Mouse (Mus musculus): Measurements from ENCODE around the gene Ccdc96. TPM values are rescaled to one million over a fixed set of nuclear protein-coding genes. Genes with fewer than 3 reads are reported as not detected.
A peak's percentile ranks its signal among the peaks of the same experiment; 100 is the strongest.

Ccdc96 gene
- 0.05 and 0.39 TPM in 2 replicates for total RNA-seq (2017)

DNA sequence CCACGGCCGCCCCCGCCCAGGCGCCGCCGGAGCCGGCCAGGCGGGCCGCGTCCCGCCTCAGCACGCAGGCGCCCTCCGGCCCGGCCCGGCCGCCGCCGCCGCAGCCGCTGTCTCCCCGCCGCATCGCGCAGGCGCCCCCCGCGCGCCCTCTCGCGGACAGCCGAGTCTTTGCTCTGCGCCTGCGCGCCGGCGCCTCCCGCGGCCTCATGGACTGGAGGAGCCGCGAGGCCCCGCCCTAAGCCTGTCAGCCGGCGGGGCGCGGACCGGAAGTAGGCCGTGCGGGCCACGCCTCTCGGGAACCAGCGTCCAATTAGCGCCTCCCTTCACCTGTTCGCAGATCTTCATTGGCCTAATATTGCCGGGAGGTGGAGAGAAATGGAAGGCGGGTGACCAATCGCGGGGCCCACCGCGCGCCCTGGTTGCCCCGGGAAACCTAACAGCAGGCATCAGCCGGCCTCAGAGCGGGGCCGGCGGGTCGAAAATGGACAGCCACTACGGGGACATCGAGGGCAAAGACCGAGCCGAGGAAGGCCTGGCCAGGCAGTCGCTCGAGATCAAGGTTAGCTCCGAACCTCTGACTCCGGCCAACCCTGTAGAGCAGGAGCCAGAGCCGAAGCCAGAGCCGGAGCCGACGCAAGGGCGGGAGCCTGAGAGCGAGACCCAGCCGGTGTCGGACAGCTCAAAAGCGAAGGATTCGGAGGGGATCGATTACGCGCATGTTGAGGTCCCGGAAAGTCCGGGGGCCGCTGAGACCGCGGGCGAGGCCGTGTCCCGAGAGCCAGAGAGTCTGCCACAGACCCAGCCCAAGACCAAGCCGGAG is at the start of gene Ccdc96, which contains the start of gene Tada2b:
TSS of gene Ccdc96 (plus strand) at position 418 of the 820 bp plus-strand sequence.
TSS of gene Tada2b (minus strand) at position 115 of the 820 bp plus-strand sequence.
- ATAC-seq (replicated peaks; ENCODE audit: low read depth, poor library complexity, severe bottlenecking): peak; percentile 91

DNA sequence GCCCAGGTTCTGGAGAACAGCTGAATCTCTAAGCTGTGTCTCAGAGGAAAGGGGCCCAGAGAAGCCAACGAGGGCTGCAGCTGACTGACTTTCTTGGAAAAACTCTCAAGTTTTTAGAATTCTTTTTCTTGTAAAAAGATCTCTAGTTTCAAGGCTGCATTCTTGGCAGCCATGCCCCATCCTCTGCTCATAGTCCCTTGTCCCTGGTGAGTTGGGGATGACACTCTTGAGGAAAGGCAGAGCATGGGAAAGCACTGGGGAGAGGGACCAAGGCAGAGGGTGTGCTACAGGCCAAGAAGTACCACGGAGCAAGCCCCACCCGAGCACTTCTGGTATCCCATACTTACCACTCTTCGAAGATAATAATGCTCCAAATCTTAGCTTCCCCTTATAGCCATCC is 47.5 kb upstream of the Ccdc96 start:
- no peak for ATAC-seq (replicated peaks; ENCODE audit: low read depth, poor library complexity, severe bottlenecking)

DNA sequence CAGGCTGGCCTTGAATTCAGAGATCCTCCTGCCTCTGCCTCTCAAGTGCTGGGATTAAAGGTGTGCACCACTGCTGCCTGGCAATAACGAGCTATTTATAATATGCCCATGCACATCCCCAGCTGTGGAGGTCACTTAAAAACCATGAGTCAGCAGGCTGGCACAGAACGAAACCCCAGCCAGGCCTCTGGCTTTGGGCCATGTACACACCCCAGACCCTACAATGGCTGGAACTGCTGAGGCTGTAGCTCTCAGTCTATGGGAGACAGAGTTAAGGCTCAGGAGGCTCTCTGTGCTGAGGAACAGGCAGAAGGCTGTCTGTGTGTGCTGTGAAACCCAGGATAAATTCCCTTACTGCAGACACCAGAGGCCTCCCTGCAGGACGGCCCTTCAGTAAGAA is 43.6 kb upstream of the Ccdc96 start:
- no peak for ATAC-seq (replicated peaks; ENCODE audit: low read depth, poor library complexity, severe bottlenecking)

DNA sequence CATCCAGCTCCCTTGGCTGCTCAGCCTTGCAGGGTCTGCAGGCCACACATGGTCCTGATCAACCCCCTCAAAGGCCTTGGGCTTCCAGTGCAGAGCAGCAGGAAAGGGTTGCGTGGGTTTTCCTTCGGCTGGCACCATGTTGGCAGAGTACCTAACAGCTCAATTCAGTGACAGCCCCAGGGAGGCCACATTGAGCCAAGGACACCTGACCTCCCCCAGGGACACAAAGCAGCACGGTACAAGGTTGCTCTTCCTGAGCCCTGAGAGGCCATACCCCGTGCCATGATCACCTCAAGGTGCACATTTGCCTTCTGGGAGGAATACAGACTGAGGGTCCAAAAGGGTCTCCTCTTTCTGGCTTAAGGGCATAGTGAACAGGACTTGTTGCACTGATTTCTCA is 39.8 kb upstream of the Ccdc96 start:
- no peak for ATAC-seq (replicated peaks; ENCODE audit: low read depth, poor library complexity, severe bottlenecking)

DNA sequence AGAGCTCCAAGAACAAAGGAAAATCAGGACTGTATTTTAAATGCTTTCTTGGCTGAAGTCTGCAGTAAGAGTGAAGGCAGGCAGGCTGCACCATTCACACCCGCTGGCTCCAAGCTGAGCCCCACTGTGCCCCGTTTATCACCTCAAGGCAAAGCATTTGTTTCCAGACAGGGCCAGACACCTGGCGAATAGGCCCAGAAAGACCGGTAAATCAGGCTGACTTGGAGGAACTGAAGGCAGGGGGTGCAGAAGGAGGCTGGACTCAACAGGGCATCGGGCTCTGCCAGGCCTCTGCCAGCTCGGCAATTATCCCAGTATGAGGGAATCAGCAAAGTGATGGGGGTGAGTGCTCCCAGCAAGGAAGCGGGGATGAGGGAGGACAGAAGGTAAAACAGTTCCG is 39.4 kb upstream of the Ccdc96 start:
- no peak for ATAC-seq (replicated peaks; ENCODE audit: low read depth, poor library complexity, severe bottlenecking)

DNA sequence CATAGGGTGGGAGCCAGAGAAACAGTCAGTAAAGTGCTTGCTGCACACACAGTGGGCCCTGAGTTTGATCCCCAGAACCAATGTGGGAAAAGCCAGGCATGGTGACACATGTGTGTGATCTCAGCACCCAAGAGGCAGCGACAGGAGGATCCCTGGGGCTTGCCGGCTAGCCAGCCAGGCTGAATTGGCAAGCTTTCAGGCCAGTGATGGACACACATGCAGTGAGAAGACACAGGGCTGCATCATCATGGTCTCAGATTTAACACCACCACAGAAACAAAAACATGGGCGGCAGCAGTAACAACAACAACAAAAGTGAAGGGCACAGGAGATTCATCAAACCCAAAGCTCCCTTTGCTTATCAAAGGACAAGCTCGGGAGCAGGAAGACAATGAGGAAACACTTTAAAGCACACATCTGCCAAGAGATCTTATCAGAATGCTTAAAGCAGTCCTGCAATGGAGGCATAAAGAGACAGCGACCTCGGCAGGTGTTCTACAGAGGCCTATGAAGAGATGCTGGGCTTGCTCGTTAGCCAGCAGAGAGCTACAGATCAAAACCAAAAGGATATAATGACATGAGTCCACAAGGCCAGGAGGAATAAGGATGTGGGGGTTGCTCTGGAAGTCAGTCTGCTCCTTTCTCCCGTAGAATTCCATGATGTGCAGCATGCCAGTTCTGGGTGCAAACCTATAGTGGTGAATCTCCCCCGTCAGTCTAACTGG is 38.1 kb upstream of the Ccdc96 start:
- no peak for ATAC-seq (replicated peaks; ENCODE audit: low read depth, poor library complexity, severe bottlenecking)

DNA sequence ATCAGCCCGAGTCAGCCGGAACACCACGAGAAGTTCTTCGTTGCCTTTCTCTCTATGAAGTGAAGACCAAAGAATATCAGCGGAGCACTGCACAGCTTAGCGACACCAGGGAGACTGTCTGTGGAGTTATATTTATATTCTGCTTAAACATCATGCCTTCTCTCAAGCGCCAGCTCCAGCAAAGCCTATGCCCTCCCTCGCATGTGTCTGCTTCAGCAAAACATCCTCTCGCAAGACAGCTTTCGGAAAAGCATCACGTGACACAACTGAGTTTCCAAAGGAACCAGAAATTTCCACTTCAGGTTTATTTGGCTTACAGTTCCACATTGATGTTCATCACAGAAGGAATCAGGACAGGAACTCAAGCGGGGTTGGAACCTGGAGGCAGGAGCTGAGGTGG is 36.5 kb upstream of the Ccdc96 start:
- no peak for ATAC-seq (replicated peaks; ENCODE audit: low read depth, poor library complexity, severe bottlenecking)

DNA sequence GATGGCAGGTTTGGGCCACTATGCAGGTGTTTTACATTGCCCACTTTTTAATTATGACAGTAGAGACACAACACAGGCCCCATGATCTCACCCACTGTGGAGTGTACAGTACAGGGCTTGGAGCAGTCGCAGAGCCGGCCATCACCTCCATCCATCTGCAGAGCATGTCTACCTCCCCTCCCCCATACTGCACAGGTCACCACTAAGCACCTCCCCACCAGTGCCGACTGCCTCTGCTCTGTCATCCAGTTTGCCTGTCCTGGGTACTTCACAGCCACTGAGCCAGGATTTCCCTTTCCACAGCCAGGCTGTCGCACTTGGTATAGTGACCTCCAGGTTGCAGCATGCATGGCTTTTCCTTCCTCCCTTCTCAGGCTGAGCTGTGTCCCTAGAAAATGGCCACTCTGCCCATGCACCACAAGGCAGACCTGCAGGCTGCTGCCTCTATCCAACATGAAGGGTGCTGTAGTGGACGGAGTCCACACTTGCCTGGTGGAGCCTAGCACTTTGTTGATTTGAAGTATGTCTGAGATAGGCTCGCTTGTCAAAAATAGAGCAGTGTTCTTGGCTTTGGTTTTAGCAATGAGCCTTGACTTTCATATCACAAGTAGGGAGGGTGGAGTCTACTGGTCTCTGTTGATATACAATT is 34.6 kb upstream of the Ccdc96 start:
- no peak for ATAC-seq (replicated peaks; ENCODE audit: low read depth, poor library complexity, severe bottlenecking)

DNA sequence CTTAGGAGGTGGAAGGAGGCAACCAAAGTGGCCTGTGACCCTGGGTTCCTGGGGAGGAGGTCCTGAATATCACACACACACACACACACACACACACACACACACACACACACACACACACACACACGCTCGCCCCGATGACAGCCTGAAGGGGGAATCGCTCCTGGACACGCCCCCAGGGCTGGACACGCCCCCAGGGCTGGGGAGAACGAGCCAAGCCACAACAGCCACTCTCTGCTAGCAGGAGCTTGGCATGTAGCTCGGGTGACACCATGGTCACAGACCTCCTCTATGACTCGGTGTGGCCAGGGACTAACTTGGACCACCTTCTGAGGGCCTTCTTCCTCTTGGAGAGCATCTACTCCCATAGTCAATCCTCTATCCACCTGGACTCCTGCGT is 33.3 kb upstream of the Ccdc96 start:
- peak; percentile 66 for ATAC-seq (replicated peaks; ENCODE audit: low read depth, poor library complexity, severe bottlenecking)

DNA sequence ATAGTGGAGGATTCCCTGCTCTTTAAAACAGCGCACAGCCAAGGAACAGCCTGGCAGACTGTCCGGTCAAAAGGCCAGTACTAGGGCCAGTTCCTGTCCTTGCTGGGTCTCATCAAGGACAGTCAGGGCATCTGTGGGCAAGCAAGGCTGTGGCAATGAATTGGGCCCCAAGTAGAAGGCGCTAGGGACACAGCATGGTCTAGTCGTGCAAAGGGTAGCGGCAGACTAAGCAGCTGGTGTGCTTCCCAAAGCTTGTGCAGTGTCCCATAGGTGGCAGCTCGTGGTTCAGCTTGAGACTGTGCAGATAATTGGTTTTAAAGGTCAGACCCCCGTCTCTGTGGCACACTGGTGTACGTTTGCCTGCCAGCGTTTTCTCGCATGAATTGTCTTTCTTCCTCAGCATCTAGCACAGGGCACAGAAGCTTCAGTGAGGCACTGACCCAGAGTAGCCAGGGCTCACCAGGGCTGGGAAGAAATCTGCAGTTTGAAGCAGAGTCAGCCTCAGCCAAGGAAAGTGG is 32.5 kb upstream of the Ccdc96 start:
- ATAC-seq (replicated peaks; ENCODE audit: low read depth, poor library complexity, severe bottlenecking): no peak

DNA sequence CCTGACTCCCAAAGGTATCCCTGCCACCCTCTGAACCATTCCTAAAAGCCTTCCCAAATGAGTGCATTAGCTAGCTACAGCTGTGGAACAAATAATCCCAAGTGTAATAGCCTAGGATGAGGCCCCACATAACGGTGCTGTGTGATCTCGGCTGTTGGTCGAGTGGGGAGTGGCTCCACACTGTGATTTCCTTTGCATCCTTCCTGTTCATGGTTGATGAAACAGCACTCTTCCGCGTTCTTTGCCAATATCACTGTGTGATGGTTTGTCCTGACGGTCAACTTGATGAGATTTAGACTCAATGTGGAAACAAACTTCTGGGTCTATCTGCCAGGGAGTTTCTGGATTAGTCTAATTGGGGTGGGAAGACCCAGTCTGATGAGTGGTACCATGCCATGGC is 31.6 kb upstream of the Ccdc96 start:
- ATAC-seq (replicated peaks; ENCODE audit: low read depth, poor library complexity, severe bottlenecking): no peak

DNA sequence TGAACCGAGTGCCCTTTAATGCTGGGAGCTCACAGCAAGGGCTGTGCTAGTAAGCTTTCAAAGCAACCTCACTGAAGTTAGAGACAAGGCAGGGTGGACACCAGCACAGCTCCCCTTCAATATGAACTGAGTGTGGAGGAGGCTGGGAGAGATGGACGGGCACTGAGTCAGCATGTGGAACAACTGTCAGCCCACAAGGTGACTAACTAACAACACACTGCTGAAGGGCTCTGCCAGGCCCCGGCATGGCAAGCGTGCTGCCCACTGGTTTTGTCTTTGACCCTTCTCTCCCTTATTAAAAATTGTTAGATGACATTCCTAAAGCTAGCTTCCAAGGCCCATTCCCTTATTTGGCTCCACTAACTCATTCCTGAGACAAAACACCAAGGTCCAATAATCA is 26.7 kb upstream of the Ccdc96 start:
- no peak for ATAC-seq (replicated peaks; ENCODE audit: low read depth, poor library complexity, severe bottlenecking)

DNA sequence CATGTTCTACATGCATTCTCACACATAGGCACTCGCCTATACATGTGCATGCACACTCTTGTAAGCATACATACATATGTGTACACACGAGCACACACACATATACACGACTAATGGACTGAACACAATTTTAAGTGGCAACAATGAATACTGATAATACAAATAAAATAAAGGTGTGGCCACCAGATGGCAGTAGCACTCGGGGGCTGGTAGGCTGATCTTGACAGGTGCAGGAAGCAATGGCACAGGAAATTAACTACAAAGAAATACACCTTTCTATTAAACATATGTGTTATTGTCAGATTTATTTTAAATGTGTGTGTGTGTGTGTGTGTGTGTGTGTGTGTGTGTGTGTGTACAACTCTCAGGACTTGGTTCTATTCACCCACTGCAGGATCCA is 25.5 kb upstream of the Ccdc96 start:
- peak; percentile 43; the same call in 1 of the 2 replicates for ATAC-seq (replicated peaks; ENCODE audit: low read depth, poor library complexity, severe bottlenecking)

DNA sequence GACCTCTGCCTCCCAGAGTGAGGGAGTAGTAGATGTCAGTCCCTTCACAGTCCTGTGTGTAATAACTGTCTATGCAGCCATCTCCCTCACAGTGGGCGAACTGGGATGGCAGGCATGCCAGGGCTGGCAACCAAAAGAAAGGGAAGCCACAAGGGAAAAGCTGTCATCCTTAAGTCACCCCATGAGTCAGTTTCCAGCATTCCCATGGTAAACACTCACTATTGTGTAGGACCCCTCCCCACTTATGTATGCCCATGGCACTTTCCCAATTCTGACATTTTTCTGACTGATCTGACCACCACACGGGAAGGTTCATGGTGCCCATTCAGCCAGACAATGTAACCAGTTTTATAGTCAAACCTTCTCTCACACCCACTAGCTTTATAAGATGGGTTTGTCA is 23.7 kb upstream of the Ccdc96 start:
- ATAC-seq (replicated peaks; ENCODE audit: low read depth, poor library complexity, severe bottlenecking): no peak

DNA sequence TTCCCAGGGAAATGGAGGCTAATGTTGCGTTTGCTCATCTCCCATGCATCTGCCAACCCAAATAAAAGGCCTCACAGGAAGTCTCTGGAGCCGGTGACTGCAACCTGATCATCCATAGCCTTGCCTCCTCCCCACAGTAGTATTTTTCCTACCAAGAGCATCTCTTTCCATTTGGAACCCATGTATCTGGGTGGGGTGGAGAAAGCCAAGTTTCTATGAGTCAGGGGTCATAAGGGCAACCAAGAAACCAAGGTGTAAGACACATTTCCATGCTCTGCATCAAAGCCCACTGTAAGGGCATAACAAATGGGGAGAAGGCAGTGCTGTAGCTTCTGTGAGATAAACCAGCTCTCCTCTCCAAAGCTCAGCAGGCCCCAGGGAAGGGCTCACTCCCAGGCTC is 23.2 kb upstream of the Ccdc96 start:
- ATAC-seq (replicated peaks; ENCODE audit: low read depth, poor library complexity, severe bottlenecking): no peak

DNA sequence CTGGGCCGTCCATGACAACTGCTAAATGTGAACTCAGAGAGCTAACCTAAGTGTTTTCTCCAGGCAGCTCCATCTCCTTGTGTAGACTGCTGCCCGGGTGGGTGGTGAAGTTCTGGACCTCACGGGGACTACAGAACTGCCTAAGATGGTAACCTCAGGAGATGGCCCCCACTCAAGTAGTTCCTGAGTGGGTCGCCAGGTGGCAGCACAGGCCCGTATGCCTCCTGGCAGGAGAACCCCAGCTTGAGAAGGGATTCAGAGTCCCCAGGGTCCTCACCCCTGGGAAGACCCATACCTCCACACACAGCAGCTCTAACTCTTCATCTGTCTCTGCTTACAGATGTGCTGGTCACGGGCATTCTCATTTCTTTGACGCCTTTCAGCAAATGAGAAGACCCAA is 21.6 kb upstream of the Ccdc96 start:
- peak; percentile 43 for ATAC-seq (replicated peaks; ENCODE audit: low read depth, poor library complexity, severe bottlenecking)

DNA sequence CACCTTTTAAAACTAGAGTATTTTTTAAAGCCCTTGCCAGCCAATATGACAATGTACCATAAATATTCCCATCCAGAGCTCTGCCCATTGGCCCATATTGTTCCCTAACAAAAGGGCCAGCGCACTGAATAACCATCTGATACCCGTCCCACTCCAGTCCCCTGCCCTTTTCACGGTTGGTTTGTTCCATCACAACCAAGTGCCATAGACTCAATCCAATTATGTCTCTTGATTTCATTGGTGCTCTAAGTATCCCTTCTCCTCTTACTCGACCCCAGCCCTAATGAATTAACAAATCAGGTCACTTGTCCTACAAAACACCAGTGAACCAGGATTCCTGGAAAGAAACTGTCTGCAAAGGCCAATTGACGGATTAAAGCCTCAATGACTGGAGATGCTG is 21.0 kb upstream of the Ccdc96 start:
- no peak for ATAC-seq (replicated peaks; ENCODE audit: low read depth, poor library complexity, severe bottlenecking)

DNA sequence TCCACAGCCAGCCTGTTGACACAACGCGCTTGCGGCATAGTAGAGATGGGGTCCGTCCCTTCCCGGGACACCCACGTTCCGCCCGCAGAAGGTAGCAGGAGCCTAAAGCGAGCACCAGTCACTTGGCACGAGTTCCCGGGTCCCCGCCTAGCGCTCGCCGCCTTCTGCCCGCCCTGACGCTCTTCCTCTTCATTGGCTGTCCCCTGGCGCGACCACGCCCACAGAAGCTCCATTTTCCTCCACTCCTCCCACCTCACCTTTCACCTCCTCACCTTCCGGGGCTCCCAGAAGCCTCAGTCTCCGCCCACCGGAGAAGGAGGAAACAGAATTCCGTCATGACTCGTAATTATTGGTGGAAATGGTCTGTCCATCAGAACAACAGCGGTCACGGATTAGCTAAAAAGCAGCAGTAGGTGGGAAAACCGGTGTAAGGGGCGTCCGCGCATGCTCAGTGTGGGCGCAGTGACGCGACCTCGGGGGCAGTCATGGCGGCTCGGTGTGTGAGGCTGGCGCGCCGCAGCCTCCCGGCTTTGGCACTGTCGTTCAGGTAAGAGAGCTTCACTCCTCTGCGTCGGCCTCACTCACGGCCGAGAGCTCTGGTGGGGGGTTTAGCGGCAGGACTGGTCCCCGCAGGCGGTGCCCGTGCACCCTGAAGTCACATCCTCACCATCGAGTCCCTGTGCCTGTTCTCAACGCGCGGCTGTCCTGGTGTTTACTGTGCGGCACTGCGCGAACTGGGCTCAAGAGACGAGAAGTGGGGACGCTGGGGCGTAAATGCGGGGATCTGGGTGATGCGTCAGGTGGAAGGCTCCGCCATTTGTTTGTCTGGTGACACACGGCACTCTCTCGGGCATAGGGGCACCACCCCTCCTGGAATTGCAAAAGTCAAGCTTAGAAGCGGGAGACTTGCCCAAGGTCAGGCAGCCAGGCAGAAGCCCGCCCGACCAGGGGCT is 19.4 kb upstream of the Ccdc96 start, which contains the start of gene Grpel1:
TSS of gene Grpel1 (plus strand) at position 290 of the 953 bp plus-strand sequence.
- peak; percentile 93 for ATAC-seq (replicated peaks; ENCODE audit: low read depth, poor library complexity, severe bottlenecking)

DNA sequence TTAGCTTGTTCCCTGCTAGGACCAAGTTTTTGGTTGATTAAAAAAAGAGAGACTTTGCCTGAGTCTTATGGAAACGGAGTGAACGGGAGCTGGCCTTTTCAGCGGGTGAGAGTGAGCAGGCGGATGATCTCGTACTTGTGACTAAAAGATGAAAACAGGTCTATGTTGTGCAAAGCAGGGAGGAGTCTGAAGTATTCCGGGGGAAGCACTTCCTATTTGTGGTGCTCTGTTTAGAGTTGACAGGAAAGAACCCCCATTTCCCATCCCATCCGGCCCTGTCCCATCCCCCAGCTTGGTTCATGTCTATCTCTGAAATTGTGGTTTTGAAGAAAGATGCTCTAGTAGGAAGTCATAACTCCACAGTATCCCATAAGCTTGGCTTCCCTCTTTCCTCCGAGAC is 18.5 kb upstream of the Ccdc96 start:
- ATAC-seq (replicated peaks; ENCODE audit: low read depth, poor library complexity, severe bottlenecking): no peak

DNA sequence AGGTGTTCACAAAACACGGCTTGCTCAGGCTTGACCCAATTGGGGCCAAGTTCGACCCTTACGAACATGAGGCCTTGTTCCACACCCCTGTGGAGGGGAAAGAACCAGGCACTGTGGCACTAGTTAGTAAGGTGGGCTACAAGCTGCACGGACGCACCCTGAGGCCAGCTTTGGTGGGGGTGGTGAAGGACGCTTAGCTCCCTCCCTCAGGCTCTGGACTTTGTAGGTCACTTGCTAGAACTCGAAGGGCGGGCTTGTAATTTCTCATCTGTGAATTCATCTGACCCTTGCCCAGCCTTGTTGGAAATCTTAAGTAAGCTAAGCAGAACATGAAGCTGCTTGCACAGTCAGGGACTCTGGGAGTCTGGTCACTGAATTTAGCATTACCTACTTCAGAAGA is 13.2 kb upstream of the Ccdc96 start:
- no peak for ATAC-seq (replicated peaks; ENCODE audit: low read depth, poor library complexity, severe bottlenecking)

All from common myeloid progenitor, adult 5-6 weeks (primary cell).